Mouse (Mus musculus): ENCODE measurements around the gene Gm3250. TPM values are rescaled to one million over a fixed set of nuclear protein-coding genes. Genes with fewer than 3 reads are reported as not detected.
"Not testable (repeated sequence)": the region's sequence is repeated elsewhere in the genome, so short reads cannot be mapped to it uniquely, and the experiment has no call there.

The Gm3250 gene
- polyA plus RNA-seq, 1 experiment from 2014 or later = not detected

- no peaks in the 10 kb centered on the region for H3K27me3 ChIP-seq (ENCODE audit: control insufficient read depth, insufficient read depth, low read length)
- no peak overlapping the region for H3K27ac ChIP-seq (ENCODE audit: low read depth, low read length)
- DNase-seq (ENCODE audit: low spot score) (no peak), ATAC-seq (replicated peaks; ENCODE audit: low FRiP score) (no peak)
- H3K36me3 ChIP-seq (ENCODE audit: control insufficient read depth, insufficient read depth, low read length) = no peaks in the 10 kb centered on the region
- WGBS = 71% methylated on average over 1 of the region's 1 CpGs
- no peak overlapping the region for H3K9ac ChIP-seq (ENCODE audit: low read length)
- H3K4me3 ChIP-seq (ENCODE audit: low read depth, low read length) = no peak overlapping the region
- H3K9me3 ChIP-seq (ENCODE audit: control insufficient read depth, low read length) = no peaks in the 10 kb centered on the region
- no peak overlapping the region for H3K4me2 ChIP-seq (ENCODE audit: low read depth, low read length, severe bottlenecking)
- H3K4me1 ChIP-seq (replicated peaks; ENCODE audit: control insufficient read depth, insufficient read depth, low read length) = no peaks in the 10 kb centered on the region
These were observed 12.6 kb downstream of the Gm3250 start for GRCm38 (mm10) chr10:77769727-77770126.

- not testable (repeated sequence) for H3K4me2 ChIP-seq (ENCODE audit: low read depth, low read length, severe bottlenecking); DNase-seq (ENCODE audit: low spot score); H3K9me3 ChIP-seq (ENCODE audit: control insufficient read depth, low read length); H3K27ac ChIP-seq (ENCODE audit: low read depth, low read length); H3K27me3 ChIP-seq (ENCODE audit: control insufficient read depth, insufficient read depth, low read length); H3K36me3 ChIP-seq (ENCODE audit: control insufficient read depth, insufficient read depth, low read length); ATAC-seq (replicated peaks; ENCODE audit: low FRiP score); H3K4me3 ChIP-seq (ENCODE audit: low read depth, low read length); H3K4me1 ChIP-seq (replicated peaks; ENCODE audit: control insufficient read depth, insufficient read depth, low read length); H3K9ac ChIP-seq (ENCODE audit: low read length)
- no CpG with 5 or more reads among the region's 1 CpGs for WGBS
These were observed 22.8 kb downstream of the Gm3250 start, which contains the start of gene Gm3233 for GRCm38 (mm10) chr10:77759582-77759981. Gm3233 (minus strand) TSS chr10:77759682.

GRCm38 (mm10) chr10:77753448-77753847, 28.9 kb downstream of the Gm3250 start:
- no peaks in the 10 kb centered on the region for H3K4me1 ChIP-seq (replicated peaks; ENCODE audit: control insufficient read depth, insufficient read depth, low read length)
- no peaks in the 10 kb centered on the region for H3K27me3 ChIP-seq (ENCODE audit: control insufficient read depth, insufficient read depth, low read length)
- no peak overlapping the region for H3K4me3 ChIP-seq (ENCODE audit: low read depth, low read length)
- H3K27ac ChIP-seq (ENCODE audit: low read depth, low read length) = no peak overlapping the region
- ATAC-seq (replicated peaks; ENCODE audit: low FRiP score) = no peak
- H3K36me3 ChIP-seq (ENCODE audit: control insufficient read depth, insufficient read depth, low read length) = no peaks in the 10 kb centered on the region
- DNase-seq (ENCODE audit: low spot score) = no peak
- no peaks in the 10 kb centered on the region for H3K9me3 ChIP-seq (ENCODE audit: control insufficient read depth, low read length)
- H3K4me2 ChIP-seq (ENCODE audit: low read depth, low read length, severe bottlenecking) = no peak overlapping the region
- no peak overlapping the region for H3K9ac ChIP-seq (ENCODE audit: low read length)

- ATAC-seq (replicated peaks; ENCODE audit: low FRiP score) = not testable (repeated sequence)
- 71% methylated on average over 3 of the region's 3 CpGs for WGBS
These were observed 30.0 kb downstream of the Gm3250 start for GRCm38 (mm10) chr10:77752312-77752711.

GRCm38 (mm10) chr10:77751254-77751653, 31.1 kb downstream of the Gm3250 start, which contains the start of gene Gm9736:
Gm9736 (minus strand) TSS chr10:77751354.
- ATAC-seq (replicated peaks; ENCODE audit: low FRiP score); H3K4me3 ChIP-seq (ENCODE audit: low read depth, low read length); H3K4me2 ChIP-seq (ENCODE audit: low read depth, low read length, severe bottlenecking); DNase-seq (ENCODE audit: low spot score); H3K9ac ChIP-seq (ENCODE audit: low read length); H3K27ac ChIP-seq (ENCODE audit: low read depth, low read length); H3K9me3 ChIP-seq (ENCODE audit: control insufficient read depth, low read length); H3K4me1 ChIP-seq (replicated peaks; ENCODE audit: control insufficient read depth, insufficient read depth, low read length); H3K36me3 ChIP-seq (ENCODE audit: control insufficient read depth, insufficient read depth, low read length); H3K27me3 ChIP-seq (ENCODE audit: control insufficient read depth, insufficient read depth, low read length): not testable (repeated sequence)
- WGBS = 67% methylated on average over 1 of the region's 1 CpGs

More at GRCm38 (mm10) chr10:77752312-77752711, 30.0 kb downstream of the Gm3250 start:
- H3K4me2 ChIP-seq (ENCODE audit: low read depth, low read length, severe bottlenecking); H3K36me3 ChIP-seq (ENCODE audit: control insufficient read depth, insufficient read depth, low read length); H3K27ac ChIP-seq (ENCODE audit: low read depth, low read length); DNase-seq (ENCODE audit: low spot score); H3K9ac ChIP-seq (ENCODE audit: low read length); H3K27me3 ChIP-seq (ENCODE audit: control insufficient read depth, insufficient read depth, low read length); H3K4me1 ChIP-seq (replicated peaks; ENCODE audit: control insufficient read depth, insufficient read depth, low read length); H3K9me3 ChIP-seq (ENCODE audit: control insufficient read depth, low read length); H3K4me3 ChIP-seq (ENCODE audit: low read depth, low read length): not testable (repeated sequence)

GRCm38 (mm10) chr10:77750686-77751085, 31.7 kb downstream of the Gm3250 start:
- not testable (repeated sequence) for DNase-seq (ENCODE audit: low spot score); H3K9me3 ChIP-seq (ENCODE audit: control insufficient read depth, low read length); H3K4me3 ChIP-seq (ENCODE audit: low read depth, low read length); ATAC-seq (replicated peaks; ENCODE audit: low FRiP score); H3K27ac ChIP-seq (ENCODE audit: low read depth, low read length); H3K27me3 ChIP-seq (ENCODE audit: control insufficient read depth, insufficient read depth, low read length); H3K4me1 ChIP-seq (replicated peaks; ENCODE audit: control insufficient read depth, insufficient read depth, low read length); H3K4me2 ChIP-seq (ENCODE audit: low read depth, low read length, severe bottlenecking); H3K9ac ChIP-seq (ENCODE audit: low read length); H3K36me3 ChIP-seq (ENCODE audit: control insufficient read depth, insufficient read depth, low read length)
- 89% methylated on average over 1 of the region's 1 CpGs for WGBS

GRCm38 (mm10) chr10:77741924-77742688, 40.2 kb downstream of the Gm3250 start, which contains the start of gene Gm18596:
Gm18596 (minus strand) TSS chr10:77742638.
- not testable (repeated sequence) for H3K4me1 ChIP-seq (replicated peaks; ENCODE audit: control insufficient read depth, insufficient read depth, low read length); H3K36me3 ChIP-seq (ENCODE audit: control insufficient read depth, insufficient read depth, low read length); H3K27me3 ChIP-seq (ENCODE audit: control insufficient read depth, insufficient read depth, low read length); ATAC-seq (replicated peaks; ENCODE audit: low FRiP score); H3K4me2 ChIP-seq (ENCODE audit: low read depth, low read length, severe bottlenecking); H3K27ac ChIP-seq (ENCODE audit: low read depth, low read length); H3K9ac ChIP-seq (ENCODE audit: low read length); DNase-seq (ENCODE audit: low spot score); H3K4me3 ChIP-seq (ENCODE audit: low read depth, low read length); H3K9me3 ChIP-seq (ENCODE audit: control insufficient read depth, low read length)
- 63% methylated on average over 4 of the region's 5 CpGs for WGBS

GRCm38 (mm10) chr10:77738929-77739328, 43.4 kb downstream of the Gm3250 start:
- DNase-seq (ENCODE audit: low spot score) = no peak
- ATAC-seq (replicated peaks; ENCODE audit: low FRiP score) = no peak
- Histone ChIP-seq H3K4me1 (replicated peaks; ENCODE audit: control insufficient read depth, insufficient read depth, low read length) (no peaks in the 10 kb centered on the region), H3K27me3 (ENCODE audit: control insufficient read depth, insufficient read depth, low read length) (no peaks in the 10 kb centered on the region), H3K36me3 (ENCODE audit: control insufficient read depth, insufficient read depth, low read length) (no peaks in the 10 kb centered on the region), H3K4me3 (ENCODE audit: low read depth, low read length) (no peak overlapping the region), H3K27ac (ENCODE audit: low read depth, low read length) (no peak overlapping the region), H3K9me3 (ENCODE audit: control insufficient read depth, low read length) (no peaks in the 10 kb centered on the region; the same call in 1 of the 2 replicates), H3K9ac (ENCODE audit: low read length) (no peak overlapping the region), H3K4me2 (ENCODE audit: low read depth, low read length, severe bottlenecking) (no peak overlapping the region)
- WGBS = 91% methylated on average over 4 of the region's 4 CpGs

- ATAC-seq (replicated peaks; ENCODE audit: low FRiP score) = no peak
- 94% methylated on average over 1 of the region's 1 CpGs for WGBS
- Histone ChIP-seq H3K4me1 (replicated peaks; ENCODE audit: control insufficient read depth, insufficient read depth, low read length) (no peaks in the 10 kb centered on the region), H3K4me2 (ENCODE audit: low read depth, low read length, severe bottlenecking) (no peak overlapping the region), H3K9me3 (ENCODE audit: control insufficient read depth, low read length) (no peaks in the 10 kb centered on the region; the same call in 1 of the 2 replicates), H3K9ac (ENCODE audit: low read length) (no peak overlapping the region), H3K4me3 (ENCODE audit: low read depth, low read length) (no peak overlapping the region), H3K36me3 (ENCODE audit: control insufficient read depth, insufficient read depth, low read length) (no peaks in the 10 kb centered on the region), H3K27ac (ENCODE audit: low read depth, low read length) (no peak overlapping the region), H3K27me3 (ENCODE audit: control insufficient read depth, insufficient read depth, low read length) (no peaks in the 10 kb centered on the region)
- no peak for DNase-seq (ENCODE audit: low spot score)
These were observed 46.4 kb downstream of the Gm3250 start for GRCm38 (mm10) chr10:77735928-77736327.
